Mouse (Mus musculus) adrenal gland, postnatal 36 days (tissue): ENCODE data around the gene Pax7. TPM values are rescaled to one million over a fixed set of nuclear protein-coding genes. Genes with fewer than 3 reads are reported as not detected.

Experiments
- DNase-seq, 2 experiments: peaks; one replicate each; pipeline ENCODE4 v3.0.0; 2021; ENCODE audit warnings: mixed read lengths in 1 of 2
- total RNA-seq, 2 experiments: library from RNA; stranded (reverse); gene quantifications; 2 replicates each; pipeline ENCODE4 v1.2.3; 2021

The Pax7 gene
- total RNA-seq, 2 experiments from 2014 or later: not detected

GRCm38 (mm10) chr4:139756931-139757330 lies 76.4 kb downstream of the Pax7 start:
- no peak for DNase-seq

DNA sequence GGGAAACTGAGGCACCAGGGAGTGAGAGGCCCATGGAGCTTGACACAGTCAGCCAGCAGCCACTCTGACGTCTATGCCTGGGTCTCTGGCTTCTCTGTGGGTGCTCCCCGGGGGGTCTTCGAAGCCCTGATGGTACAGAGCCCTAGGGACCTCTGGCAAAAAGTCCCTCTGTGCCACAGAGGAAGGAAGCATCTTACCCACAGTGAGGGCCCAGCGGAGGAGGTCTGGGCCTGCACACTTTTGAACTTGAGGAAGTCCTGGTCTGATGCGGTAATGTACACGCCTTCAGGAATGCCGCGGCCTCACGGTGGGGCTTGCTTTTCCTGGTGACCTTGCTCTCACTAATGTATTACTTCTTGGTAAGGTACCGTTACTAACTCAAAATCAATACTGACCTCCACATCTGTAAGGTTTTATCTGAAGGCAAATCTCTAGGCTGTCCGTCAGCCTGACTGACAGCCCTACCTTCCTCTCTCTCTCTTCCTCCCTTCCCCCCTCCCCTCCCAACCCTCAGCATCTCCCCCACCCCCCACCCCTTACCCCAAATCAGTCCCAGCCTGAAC lies 79.1 kb downstream of the Pax7 start:
- no peak for DNase-seq

- peak; percentile 37 to 52 for DNase-seq
These were observed 82.4 kb downstream of the Pax7 start for GRCm38 (mm10) chr4:139750926-139751325.

GRCm38 (mm10) chr4:139747190-139747936 lies 86.0 kb downstream of the Pax7 start:
- no peak for DNase-seq

DNA sequence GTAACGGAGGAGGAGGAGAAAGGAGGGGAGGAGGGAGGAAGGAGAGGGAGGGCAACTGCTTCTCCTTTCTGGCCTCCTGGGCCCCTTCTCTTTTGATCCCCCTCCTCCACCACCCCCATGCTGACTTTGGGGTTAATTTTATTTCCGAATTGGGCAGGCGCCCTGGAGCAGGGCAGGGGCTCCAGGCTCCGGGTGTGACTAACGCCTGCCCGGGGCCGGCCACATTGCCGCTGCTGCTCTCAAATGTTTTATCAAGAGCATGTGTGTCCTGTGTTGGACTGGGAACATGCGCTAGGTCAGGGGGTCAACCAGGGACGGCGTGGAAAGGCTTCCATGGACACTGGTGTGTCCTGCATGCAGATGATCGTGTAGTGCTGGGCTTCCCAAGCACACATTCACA lies 87.2 kb downstream of the Pax7 start:
- DNase-seq: no peak

DNA sequence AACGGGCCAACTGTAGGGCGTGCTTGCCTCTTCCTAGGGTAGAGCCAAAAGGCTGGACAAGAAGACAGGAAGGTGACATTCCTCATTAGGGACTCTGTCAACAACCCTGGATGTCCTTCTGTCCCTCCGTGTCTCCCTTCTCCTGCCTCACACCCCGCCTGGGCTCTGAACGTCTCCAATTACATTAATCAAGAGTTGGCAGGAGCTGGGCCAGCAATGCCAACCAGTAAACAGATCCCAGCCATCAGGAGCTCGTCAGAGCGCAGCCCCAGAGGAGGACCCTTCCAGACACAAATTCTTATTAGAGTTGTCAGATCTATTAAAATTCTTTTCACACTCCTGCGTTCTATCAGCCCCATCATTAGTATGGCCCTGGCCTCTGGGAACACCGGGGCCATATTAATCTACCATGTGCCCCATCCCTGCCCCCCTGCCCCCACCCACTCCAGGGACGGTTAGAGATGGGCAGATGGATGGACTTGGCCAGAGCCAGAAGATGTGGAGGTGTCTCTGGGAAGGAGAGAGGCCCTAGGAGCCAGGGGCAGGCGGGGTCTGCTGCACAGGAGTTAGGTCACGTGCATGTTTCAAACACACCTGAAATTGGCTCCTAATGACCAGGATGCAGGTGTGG lies 88.4 kb downstream of the Pax7 start:
- no peak for DNase-seq

DNA sequence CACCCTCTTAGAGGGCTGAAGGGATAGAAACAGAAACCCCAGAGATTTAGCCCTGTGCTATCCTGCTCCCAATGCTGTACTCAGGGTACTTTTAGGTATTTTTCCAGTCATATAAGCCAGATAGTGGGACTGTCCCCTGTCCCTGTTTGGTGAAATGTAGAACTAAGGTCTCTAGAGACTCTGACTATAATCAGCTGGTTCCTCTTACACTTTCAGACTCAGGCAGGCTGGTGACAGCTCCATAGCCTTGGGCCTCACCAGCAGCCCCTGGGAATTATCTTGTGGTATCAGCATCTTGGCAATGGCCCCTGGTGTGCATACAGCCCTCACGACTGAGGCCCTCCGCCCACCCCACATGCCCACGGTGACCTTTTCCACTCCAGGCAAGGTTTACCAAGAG lies 89.7 kb downstream of the Pax7 start:
- no peak for DNase-seq

- no peak for DNase-seq
These were observed 96.3 kb downstream of the Pax7 start for GRCm38 (mm10) chr4:139737035-139737434.

DNA sequence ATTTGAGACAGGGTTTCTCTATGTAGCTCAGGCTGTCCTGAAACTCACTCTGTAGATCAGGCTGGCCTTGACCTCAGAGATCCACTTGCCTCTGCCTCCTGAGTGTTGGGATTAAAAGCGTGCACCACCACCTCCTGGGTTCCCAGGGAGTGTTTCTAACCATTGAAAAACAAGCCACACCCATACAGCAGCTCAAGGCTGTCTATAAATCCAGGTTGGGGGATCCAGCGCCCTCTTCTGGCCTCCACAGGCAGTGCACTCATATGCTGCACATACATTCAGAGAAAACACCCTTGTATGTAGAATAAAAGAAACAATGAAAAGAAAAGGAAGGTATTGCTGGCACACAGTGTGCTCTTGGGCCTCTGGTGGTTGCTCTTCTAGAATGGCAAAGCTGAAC lies 106.2 kb downstream of the Pax7 start:
- DNase-seq: no peak

DNA sequence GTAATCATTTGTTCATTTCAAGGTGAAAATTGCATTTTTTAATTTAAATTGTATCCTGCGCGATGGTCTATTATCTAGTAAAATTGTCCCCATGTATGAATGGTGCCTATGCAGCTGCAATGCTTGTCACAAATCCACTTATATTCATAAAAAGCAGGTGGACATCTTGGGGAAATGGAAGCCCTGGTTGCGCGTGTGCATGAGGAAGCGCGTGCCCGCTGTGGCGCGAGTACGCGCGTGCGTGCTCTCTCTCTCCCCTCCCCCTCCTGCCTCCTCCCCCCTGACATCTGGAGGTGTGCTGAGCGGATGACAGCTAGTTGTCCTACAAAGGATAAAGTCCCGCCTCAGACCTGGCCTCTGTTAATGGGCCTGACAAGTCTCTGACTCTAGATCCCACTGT lies 107.9 kb downstream of the Pax7 start:
- DNase-seq: no peak

DNA sequence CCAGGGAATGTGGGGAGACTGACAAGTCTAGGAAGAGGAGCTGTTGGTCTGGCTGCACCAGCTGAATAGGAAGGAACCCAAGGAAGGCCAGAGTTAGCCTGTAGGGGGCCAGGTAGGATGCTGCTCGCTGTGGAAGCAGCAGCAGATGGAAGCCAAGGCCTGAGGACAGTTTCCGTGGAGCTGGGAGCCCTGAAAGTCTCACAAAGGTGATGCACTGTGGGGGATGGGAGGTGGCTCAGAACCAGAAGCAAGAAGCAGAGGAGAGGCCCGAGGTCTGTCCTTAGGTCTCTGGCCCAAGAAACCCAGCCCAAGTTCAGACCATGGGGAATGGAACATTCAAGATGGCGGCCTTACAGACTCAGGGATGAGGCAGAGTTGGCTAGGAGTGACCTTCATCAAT lies 109.0 kb downstream of the Pax7 start:
- DNase-seq: no peak

DNA sequence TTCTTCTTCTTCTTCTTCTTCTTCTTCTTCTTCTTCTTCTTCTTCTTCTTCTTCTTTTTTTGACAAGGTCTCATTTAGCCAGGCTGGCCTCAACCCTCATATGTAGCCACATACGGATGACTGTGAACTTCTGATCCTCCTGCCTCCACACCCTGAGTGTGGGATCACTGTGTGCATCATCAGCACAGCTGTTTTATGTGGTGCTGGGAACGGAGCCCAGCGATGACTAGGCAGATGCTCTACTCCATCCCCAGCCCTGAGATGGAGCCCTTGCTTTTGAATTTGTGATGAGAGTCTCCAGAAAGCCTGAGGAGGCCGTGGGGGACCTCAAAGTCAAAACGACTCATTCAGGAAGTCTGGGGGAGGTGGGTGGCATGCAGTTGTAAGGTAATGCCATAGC lies 114.3 kb downstream of the Pax7 start:
- no peak for DNase-seq

GRCm38 (mm10) chr4:139716477-139717169 lies 116.7 kb downstream of the Pax7 start:
- peak; percentile 83 to 86 for DNase-seq

GRCm38 (mm10) chr4:139715241-139715932 lies 117.9 kb downstream of the Pax7 start:
- DNase-seq: no peak

GRCm38 (mm10) chr4:139710467-139711334 lies 122.6 kb downstream of the Pax7 start:
- DNase-seq: no peak

GRCm38 (mm10) chr4:139705986-139706385 lies 127.3 kb downstream of the Pax7 start:
- no peak for DNase-seq

GRCm38 (mm10) chr4:139703468-139703867 lies 129.9 kb downstream of the Pax7 start:
- no peak for DNase-seq

GRCm38 (mm10) chr4:139702914-139703313 lies 130.4 kb downstream of the Pax7 start:
- DNase-seq: no peak

DNA sequence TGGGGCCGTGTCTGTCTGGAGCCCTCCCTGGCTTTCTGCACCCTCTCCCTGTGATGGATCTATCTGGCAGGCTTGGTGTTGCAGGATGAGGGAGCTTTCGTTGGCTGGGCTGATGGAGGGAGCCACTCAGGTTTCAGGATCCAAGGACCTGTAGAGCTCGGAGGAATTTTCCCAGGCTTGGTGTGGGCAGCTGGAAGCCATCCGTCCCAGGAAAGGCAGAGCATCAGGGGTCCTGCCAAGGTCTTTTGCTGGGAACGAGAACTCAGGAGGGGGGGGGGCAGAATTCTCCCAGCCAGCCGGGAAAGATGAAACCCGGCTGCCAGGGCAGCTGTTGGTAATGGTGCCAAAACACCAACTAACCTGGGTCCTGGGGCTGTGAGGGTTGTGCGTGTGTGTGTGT lies 134.7 kb downstream of the Pax7 start:
- no peak for DNase-seq

- DNase-seq: no peak
These were observed 135.6 kb downstream of the Pax7 start for GRCm38 (mm10) chr4:139697755-139698154.

- DNase-seq: no peak
These were observed 140.0 kb downstream of the Pax7 start for GRCm38 (mm10) chr4:139693315-139693714.
